Mouse (Mus musculus) monocyte, adult 2 months (primary cell): ENCODE measurements around the gene Fam163b.

Source experiments
- DNase-seq, 2 experiments: peaks; one replicate each; pipeline ENCODE4 v3.0.0; 2022; ENCODE audit warnings: low spot score in 2 of 2, low read depth in 1 of 2

Gene Fam163b

DNA sequence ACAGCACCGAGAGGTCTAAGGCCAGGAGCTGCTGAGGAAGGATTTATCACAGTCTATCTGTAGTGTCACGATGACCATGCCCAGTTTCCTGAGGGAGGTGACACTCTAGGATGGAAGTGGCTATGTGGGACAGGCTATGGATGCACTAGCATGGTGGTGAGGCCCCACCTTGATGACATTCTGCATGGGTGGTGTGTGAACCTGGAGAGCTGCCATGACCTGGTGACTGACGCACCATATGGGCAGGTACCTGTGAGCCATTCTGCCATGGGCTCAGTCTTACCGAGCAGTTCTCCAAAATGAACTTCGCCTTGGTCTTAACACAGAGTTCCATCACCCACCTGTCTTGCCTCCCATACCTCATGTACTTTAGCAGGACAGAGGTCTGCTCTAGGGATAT lies 54.7 kb downstream of the Fam163b start:
- DNase-seq: no peak

DNA sequence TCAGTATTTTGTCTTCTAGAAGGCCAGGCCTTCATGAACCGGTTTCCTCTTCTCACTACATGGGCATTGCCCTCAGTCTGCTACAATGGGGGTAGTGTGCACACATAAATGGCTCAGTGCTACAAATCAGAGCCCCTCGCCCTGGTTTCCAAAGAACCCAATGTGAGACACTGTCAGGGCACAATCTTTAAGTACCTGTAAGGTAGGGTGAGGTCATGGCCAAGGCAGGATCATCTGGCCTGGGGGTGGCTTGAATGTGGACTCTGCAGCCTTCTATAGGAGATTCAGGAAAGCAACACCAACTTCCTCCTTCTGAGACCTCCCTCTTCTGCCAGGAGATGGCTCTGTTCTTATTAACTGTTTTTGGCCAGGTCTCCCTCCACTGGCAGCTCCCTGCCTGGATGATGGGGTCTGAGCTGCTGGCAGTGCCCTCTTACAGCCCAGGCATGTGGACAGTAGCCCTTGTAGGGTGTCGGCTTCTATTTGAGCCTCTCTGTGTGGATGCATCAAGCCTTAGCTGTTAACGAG lies 55.7 kb downstream of the Fam163b start:
- DNase-seq: no peak

DNA sequence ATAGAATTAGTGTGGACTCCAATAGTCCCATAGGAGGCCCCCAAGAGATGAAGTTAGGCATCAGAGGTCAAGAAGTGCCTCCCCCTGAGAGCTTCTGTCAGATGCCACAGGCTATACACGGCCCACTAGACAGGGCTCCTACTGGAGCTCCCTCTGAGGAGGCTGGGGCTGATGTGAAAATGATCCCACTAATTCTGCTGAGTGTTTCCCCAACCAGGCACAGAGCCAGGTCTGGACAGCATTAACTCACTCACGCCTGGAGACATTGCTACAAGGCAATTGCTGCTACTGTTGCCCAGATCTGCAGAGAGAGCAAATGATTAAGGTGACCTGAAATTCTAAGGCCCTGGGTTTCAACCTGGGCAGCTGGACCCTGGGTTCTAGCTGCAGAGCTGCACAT lies 56.5 kb downstream of the Fam163b start:
- DNase-seq: no peak

DNA sequence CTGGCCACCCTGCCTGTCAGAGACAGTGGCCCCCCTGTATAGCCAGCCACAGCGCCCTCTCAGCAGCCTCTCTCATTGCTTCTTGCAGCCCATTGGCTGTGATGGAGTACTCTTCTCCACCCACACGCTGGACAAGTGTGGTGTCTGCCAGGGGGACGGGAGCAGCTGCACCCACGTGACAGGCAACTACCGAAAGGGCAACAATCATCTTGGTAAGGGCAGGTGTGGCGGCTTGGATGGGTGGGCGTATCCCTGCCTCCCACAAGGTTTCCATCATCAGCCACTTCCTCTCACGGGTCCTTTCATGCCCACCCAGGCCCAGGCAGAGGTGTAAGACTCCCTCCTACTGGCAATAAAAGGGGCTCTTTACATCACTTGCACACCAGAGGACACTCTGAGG lies 57.3 kb downstream of the Fam163b start:
- no peak for DNase-seq

DNA sequence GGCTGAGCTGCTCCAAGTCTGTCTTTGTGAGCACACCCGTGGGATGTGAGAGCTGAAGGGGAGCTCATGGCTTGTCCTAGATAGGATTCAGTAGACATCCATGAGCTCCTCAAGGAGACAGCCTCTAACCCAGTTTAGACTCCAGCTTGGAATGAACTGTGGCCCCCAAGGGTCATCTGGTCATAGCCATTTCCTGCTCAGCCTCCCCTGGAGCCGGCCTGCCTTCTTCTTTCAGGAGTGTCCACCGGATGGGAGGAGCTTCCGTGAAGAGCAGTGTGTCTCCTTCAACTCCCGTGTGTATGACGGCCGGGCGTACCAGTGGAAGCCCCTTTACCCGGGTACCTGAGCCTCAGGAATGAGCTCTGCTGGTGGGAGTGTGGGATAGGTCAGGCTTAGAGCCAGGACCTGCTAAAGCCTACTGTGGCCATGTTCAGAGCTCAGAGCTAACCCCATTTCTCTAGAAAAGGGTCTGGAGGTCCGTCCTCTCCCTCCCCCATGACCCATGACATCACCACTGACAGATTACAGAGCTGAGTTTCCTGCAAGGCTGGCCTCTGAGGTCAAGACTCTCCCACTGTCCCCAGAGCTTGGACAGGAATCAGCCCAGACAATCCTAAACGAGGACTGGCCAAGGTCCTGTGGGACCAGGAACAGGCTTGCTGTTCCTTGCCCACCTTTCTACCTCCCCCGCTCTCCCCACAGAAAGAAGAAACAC lies 58.4 kb downstream of the Fam163b start:
- no peak for DNase-seq

DNA sequence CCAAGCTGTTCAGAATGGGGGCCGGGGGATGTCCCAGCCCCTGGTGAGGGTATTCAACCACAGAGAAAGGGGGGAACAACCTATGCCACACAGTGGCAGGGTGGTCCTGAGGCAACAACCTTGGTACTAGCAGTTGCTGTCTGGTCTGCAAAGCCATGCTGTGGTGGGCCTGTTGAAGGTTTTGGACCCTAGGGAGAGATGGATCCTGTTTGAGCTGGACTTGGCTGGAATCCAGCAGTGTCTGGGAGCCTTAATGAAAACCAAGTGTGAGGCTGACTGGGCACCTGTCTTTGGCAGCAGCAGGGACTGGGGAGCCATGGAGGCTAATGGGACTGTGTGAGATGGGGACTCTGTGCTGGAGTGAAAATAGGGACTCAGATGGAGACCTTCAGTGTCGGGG lies 62.6 kb downstream of the Fam163b start:
- no peak for DNase-seq

DNA sequence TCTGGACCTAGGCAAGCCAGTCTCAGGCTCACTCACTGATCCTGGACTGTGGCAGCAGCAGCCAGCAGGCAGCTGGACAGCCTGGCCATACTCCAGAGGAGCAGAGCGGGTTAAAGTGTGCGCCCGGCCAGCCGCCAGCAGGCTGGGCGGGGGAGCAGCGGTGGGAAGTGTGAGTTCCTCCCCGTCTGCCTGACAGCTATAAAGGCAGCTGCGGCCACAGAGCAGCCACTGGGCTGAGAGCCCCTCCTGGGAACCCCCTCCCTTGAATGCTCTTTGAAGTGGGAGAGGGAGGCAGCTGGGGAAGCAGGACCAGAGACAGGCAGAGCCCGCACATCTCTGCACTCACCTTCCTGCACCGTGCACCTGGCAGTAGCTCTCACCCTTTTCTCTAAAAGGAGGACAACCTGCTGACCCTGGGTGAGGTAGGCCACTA lies 63.1 kb downstream of the Fam163b start, which contains the start of gene Adamtsl2:
Gene Adamtsl2, plus strand, starts transcription at position 228 of the 433 bp plus-strand sequence.
- no peak for DNase-seq

DNA sequence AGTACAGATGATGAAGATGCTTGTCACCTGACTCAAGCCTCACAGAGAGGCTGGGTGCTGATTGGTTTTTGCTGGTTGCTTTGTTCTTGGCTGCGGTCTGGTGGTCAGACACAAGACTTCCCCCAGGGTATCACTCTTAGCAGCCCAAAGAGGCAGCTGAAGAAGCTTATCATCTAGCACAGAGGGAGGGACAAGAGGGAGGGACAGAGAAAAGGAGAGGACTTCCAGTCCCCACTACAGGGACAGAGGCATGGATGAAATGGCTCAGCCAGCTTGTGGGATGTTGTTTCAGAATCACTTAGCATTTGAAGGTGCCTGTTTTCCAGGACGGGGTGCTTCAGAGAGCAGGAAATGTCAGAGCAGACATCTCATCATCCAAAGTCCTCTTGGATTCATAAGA lies 64.0 kb downstream of the Fam163b start:
- no peak for DNase-seq

DNA sequence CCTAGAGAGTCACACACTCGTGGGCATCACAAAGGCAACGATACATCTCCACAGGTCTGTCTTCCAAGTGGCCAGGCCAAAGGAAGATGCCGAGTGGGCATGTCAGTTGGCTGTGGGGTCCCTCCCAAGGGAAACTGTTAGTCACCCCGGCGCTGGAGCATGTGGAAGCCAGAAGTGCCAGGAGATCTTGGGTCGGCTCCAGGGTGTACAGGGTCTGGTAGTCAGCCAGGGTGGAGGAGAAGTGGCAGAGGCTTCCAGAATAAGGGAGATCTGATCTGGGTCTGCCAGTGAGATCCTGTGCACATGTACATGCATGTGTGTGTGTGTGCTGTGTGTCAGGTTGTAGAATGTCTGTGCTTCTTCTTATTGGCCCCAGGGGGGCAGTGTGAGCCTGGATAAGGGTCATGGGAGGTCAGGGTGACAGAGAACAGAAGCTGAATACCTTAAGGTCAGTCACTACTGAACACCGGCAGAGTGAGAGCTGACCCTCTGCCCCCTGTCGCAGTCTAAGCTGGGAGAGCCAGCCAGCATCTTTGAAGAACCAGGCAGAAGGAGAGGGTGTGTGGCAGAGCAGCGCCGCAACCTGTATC lies 64.5 kb downstream of the Fam163b start:
- no peak for DNase-seq

DNA sequence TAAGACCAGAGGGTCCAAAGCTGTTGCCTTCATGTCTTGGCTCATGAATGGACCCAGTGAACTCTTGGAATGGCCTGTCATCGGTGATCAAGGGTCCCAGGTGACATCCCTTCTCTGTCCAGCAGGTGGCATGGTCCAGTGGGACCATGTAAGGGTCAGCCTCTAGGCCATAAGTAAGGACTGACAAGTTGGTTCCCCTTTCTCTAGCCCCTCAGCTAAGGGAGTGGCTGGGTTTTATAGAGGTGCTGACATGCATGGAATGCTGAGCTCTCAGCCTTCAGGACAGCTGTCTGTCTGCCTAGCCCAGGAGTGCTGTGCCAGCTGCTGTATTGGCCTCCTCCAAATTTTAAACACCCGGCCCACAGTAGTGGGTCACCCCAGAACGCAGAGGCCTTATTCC lies 66.8 kb downstream of the Fam163b start:
- DNase-seq: peak in 1 of 2 experiments; percentile 14

DNA sequence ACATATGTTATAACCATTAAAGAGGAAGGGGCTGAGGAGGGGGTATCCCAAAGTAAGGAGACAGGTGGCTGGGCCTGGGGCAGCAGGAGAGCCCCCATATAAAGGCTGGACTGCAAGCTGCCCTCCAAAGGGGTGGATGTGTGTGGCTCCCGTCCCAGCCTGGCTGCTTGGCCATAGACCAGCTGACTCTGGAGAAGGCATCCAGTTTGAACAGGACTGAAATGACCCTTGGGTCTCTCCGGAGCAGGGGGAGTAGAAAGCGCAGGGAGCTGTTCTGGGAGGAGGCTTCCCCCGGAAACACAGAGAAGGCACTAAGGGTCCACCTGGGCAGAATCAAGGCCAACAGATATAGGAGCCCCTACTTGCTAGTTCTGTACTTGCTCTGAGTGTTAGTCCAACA lies 67.5 kb downstream of the Fam163b start:
- no peak for DNase-seq

DNA sequence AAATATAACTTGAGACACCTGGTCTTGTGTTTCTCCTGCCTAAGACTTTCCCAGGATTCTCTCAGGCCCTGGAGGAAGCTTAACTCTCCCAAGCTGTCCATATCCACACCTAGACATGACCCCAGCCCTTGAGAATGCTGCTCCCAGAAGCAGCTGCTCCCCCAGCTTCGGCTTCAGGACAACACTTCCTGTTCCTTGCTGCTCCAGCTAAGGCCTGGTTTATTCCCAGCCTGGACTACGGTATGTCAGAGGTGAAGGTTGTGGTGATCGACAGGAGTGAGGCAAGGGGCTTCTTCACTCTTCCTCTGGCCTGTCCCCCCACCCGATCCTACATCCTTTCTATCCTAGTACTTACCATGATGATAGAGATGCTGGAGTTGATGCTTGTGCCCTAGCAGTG lies 68.9 kb downstream of the Fam163b start:
- DNase-seq: no peak

DNA sequence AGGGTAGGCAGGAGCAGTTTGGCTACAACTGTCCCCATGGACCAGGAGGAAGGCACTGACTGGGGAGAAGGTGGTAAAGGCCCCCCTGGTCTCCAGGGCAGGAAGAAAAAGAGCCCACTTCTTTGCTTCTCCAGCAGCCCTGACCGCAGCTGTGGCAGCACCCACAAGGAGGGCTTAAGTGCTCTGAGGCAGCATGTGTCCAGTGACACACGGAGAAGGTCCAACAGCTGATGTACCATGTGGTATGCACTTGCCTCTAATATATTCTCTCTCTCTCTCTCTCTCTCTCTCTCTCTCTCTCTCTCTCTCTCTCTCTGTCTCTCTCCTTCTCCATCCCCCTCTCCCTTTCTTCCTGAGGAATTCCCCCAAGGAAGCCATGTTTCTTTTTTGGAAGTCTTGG lies 70.3 kb downstream of the Fam163b start, which contains the start of gene Mymk:
Gene Mymk, minus strand, starts transcription at position 202 of the 400 bp plus-strand sequence.
- DNase-seq: no peak

DNA sequence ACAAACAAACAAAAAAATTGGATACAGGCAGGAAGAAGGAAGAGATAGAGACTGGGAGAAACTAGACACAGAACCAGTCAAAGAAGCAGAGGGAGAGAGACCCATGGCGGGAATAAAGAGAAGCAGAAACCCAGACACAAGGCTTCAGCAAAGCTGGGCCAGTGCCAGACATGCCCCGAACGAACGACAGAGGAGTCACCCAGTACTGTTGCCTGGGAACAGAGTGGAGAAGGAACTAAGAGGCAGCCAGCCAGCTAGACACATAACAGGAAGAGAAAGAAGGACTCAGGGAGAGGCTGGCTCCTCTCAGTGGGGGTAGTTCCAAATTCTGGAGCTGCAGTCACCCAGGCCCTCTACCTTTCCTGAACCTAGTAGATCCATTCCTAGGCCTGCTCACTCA lies 71.2 kb downstream of the Fam163b start:
- peak; percentile 19 to 36 for DNase-seq

DNA sequence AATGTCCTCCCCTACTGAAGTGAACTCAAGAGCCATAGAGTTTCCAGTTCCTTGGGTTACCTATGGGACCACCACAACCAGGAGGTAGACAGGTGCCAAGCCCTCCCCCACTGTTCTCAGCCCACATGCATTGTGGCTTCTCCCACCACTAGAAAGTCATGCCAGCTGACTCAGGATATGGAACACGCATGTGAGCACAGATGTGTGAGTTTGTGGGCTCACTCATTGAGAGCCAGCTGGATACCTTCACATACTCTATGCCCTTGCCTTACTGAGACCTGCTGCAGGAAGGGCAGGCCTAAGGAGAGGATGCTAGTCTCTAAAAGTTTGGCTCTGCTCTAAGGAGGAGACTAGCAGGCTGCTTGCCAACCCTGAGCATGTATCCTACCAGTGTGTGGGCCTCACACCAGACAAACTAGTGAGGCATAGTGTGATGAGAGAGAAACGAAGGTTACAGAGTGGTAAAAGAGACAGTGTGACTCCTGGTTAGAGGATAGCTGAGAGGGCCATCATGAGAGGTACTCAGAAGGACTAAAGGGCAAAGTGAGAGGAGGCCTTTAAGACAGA lies 72.0 kb downstream of the Fam163b start:
- DNase-seq: no peak

DNA sequence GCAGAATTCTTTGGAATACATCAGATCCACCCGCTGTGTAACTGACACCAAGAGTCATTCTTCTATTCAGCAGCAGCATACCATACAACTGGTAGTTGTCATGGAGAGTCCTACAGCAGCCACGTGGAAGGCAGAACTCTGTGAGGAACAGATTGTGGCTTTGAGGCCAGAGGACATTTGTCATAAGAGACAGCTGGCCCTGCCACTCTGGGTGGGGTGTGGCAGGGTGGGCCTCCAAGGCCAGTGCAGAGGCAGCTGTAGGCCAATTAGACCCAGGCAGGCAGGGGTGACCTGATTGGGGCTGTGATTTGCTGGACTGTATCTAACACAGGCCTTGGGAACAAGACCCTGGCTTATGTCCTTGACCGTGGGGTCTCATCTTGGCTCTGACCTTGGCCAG lies 72.6 kb downstream of the Fam163b start:
- DNase-seq: no peak

DNA sequence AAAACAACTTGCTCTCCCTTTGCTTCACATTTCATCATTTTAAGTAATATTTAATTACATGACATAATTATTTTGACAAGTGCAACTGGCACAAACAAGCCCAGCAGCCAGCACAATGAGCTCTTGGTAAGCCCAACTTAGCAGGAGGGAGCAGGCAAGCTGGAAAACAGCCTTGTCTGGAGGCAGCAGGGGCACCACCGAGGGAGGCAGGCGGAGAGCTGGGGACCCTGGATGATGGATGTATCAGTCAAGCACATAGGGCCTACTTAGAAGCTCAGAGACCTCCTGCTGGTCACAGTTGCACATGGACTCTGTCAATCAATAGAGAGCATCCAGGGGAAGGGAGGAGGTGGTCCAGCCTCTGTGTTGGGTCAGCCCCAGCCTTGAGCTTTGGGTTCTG lies 74.3 kb downstream of the Fam163b start:
- no peak for DNase-seq

DNA sequence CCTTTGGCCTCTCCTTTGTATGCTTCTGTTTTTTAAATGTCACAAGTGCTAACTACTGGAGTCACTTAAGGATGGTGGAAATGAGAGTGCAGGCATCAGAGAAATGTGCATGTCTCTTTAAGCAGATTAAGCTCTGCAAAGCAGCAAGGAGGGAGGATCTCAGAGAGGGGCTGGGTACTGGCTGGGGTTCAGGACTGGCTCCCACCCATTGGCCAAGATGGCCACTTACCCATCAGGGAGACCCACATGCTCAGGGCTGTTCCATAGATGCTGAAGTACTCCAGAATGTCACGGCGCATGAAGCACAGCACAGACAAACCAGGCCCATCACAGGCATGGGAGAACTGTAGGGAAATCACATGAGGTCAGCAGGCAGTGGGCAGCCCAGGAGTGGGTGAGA lies 75.2 kb downstream of the Fam163b start:
- no peak for DNase-seq
